Mouse (Mus musculus) thymus, postnatal 10 days (tissue): ENCODE results near the gene Cpox.
"Not testable (repeated sequence)": the region's sequence is repeated elsewhere in the genome, so short reads cannot be mapped to it uniquely, and the experiment has no call there.

ENCODE experiments used
- DNase-seq, 2 experiments: peaks; one replicate each; pipeline ENCODE4 v3.0.0; 2021; ENCODE audit warnings: low spot score in 2 of 2

Gene Cpox

GRCm38 (mm10) chr16:58669917-58670630 lies at the start of gene Cpox:
Cpox (plus strand) TSS chr16:58670292.
- DNase-seq, result peak; percentile 58 to 61

DNA sequence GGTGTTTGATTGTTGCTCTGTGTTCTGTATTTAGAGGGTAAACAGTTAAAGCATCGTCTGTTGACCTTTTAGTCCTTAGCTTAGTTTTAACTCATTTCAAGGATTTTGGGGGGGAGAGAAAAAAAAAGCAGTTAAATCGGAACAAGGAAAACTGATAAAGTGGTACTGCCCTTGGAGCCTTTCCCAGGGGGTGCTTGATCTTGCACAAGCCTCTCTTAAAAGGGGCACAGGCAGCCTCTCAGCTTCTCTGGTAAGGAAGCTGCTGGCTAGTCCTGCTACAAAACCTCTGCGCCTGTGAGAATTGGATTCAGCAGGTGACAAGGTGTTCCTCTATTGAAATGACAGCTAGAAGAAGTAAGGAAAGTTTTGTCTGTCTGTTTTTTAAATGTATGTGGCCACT lies 47.7 kb upstream of the Cpox start:
- DNase-seq, result no peak

- no peak for DNase-seq
These were observed 47.0 kb upstream of the Cpox start for GRCm38 (mm10) chr16:58623114-58623513.

- no peak for DNase-seq
These were observed 46.1 kb upstream of the Cpox start for GRCm38 (mm10) chr16:58623944-58624343.

- no peak for DNase-seq
These were observed 42.3 kb upstream of the Cpox start for GRCm38 (mm10) chr16:58627597-58628335.

DNA sequence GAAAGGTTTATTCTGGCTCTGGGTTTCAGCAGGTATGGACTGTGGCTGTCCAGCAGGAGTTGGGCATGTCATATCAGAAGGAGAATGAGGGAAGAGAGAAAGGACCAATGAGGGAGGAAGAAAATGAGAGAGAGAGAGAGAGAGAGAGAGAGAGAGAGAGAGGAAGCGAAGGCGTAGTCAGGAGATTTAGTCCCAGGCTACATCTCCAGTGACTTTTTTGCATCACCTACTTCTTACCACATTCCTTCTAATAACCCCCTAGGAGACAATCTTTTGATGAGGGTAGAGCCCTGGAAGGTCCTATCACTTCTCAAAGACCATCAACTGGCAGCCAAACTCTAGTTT lies 41.8 kb upstream of the Cpox start:
- no peak for DNase-seq

GRCm38 (mm10) chr16:58628968-58629367 lies 41.1 kb upstream of the Cpox start:
- DNase-seq, result no peak

DNA sequence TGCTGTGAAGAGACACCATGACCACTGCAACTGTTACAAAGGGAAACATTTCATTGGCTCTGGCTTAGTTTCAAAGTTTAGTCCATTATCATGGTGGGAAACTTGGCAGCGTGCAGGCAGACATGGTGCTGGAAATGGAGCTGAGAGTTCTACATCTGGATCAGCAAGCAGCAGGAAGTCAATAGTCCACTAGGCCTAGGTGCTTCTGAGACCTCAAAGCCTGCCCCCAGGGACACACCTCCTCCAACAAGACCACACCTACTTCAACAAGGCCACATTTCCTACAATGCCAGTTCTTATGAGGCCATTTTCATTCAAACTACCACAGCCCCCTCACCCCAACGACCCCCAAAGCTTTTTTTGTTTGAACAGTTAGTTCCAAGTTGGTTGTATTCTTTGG lies 40.4 kb upstream of the Cpox start:
- DNase-seq, result no peak

DNA sequence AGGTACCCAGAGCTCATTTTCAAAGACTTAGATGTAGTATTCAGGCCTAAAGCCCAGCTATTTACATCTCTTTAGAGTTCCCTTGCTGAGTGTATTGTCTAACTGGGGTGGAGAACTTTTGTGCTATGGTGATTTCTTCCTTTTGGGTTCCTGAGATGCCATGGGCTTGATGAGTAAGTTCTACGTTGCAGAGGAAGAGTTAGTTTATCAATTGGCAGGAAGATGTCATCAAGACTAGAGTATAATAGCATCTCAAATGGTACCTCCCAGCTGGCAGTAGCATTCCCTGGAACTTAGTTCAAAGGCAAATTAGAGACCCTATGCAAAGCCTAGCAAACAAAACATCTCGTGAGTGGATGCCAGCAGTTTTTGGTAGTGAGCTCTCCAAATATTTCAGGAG lies 34.2 kb upstream of the Cpox start:
- DNase-seq, result no peak

DNA sequence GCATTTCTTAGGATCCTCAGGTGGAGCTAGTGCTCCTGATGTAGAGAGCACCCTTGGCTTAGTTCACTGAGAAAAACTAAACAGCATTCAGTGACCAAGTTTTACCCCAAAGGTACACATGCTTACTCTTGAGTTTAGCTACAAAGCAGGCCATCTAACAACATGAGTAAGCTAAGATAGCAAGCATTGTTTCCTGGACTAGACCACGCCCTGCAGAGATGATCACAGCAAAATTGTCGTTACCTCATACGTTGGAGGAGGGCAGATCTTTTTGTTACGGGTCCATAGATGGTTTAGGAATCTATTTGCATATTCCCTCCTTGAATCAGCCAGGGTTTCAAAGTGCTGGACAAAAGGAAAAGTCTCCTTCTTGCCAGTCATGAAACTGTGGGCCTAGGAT lies 32.6 kb upstream of the Cpox start:
- DNase-seq, result no peak

DNA sequence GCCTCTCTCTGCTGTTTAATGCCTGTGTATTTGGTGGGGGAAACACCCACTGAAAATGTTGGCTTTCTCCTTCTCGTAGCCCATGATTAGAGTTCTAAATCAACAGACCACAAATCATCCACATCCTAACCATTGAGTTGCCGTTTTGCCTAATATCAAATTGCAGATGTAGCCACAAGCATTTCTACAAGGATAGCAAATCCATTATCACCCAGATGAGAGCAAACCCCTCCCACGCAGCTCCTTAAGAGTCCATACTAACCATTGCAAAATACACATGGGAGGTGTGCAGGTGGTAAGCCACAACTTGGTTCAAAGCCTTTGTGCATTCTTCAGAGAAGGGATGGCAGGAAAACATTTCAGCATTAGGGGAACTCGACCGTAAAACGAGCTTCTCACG lies 32.1 kb upstream of the Cpox start:
- DNase-seq, result no peak

DNA sequence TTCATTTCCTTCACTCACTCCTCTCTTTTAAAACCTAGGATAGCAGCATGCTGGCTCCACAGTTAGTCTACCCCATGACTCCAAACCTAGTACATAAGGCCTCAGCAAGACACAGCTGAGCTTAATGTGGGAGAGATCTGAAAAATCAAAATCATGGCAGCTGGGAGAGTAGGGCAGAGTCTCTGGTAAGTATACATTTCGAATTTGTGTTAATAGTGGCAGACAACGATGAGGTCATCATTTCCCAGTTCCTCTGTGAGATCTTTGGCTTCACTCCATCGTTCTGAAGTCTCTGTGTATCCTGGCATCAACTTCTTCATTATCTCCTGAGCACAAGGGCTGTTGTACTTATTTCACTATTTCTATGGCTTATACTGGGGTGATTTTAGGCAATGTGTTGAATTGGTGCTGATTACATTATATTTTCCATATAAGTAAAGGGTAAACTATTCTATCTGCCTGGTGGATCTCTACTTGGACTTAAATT lies 31.4 kb upstream of the Cpox start, which contains the start of gene E330017A01Rik:
Gene E330017A01Rik (minus strand): TSS at position 51 of the 487 bp plus-strand sequence.
- DNase-seq, result no peak

DNA sequence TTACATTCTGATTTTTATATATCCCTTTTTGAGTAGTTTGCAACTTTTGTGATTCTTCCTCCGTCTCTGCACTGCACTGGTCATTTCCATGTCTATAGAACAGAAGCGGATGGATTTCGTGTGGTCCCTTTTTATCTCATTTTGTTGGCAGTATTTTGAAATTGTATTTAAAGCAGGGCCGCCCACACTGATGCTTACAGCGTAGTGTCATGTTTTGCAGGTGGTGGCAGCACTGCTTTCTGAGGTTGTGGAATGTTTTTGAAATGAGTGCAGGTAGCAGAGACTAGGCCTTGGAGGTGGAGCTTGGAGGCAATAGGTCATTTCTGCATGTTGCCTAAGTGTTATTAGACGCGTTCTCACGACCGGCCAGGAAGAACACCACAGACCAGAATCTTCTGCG lies 20.1 kb upstream of the Cpox start:
- DNase-seq, result no peak

GRCm38 (mm10) chr16:58655751-58656150 lies 14.3 kb upstream of the Cpox start:
- DNase-seq, result no peak

DNA sequence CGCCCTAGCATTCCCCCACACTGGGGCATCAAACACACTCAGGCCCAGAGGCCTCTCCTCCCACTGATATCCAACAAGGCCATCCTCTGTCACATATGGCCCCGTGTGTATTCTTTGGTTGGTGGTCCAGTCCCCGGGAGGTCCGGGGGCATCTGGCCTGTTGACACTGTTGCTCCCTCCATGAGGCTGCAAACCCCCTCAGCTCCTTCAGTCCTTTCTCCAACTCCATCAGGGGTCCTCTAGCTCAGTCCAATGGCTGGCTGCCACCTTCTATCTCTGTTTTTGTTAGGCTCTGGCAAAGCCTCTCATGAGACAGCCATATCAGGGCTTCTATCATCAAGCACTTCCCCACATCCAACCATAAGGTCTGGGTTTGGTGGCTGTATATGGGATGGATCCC lies 13.6 kb upstream of the Cpox start:
- DNase-seq, result no peak

DNA sequence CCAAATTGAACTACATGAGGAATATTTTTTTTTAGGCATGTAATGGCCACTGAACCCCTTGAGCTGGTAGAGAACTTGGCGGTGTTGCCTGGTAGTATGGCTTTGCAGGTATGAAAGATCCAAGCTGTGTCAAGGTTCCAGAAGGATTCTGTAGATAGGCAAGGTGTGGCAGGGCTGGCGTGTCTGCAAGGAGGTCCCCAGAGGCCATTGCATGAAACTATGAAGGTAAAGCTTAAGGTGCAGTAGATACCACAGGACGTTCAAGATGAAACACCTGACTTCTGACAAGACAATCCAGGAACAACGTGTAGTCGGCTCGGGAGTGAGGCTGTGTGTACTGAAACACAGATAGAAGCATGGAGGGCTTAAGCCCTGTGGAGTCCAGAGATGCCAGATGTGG lies 11.4 kb upstream of the Cpox start:
- no peak for DNase-seq

GRCm38 (mm10) chr16:58661826-58662225 lies 8.3 kb upstream of the Cpox start:
- DNase-seq, result no peak

DNA sequence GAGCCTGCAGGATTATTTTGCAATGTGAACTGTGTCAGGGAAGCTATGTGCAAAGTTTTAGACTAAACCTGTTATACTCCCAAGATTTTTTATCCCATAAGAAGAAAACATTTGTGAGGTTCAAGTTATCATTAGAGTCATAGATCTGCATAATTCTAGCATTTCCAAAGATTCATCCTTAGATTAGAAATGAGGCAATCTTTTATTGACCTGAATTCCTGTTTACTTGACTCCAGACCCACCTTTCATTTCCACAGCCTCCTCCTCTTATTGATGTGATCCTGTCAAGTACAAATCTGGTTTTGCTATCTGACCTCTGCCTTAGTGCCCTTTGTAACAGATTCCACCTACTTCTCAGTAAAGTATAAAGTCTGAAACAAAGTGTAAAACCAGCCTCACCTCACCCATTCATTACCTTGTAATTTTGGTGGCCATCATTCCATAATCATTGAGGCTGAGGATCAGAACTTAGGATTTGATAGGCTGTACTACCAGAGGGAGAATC lies 7.8 kb upstream of the Cpox start:
- DNase-seq, result no peak

DNA sequence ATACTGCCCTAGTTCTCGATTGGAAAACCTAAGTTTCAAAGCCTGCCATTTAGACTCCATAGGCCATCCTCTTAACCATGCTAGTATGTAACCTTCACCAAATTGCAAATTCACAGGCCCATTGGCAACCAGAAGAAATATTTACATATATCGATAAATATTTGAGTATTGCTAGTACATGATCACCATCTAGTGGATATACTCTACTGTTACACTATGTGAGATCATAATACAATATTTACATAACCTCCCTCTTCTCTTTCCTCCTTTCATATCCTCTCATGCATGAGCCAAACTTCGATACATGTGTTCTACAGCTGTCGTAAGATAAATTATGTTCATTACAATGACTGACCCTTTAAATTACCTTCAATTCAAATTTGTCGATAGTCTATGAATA lies 7.1 kb upstream of the Cpox start:
- DNase-seq, result no peak

GRCm38 (mm10) chr16:58663816-58664215 lies 6.3 kb upstream of the Cpox start:
- DNase-seq, result no peak

DNA sequence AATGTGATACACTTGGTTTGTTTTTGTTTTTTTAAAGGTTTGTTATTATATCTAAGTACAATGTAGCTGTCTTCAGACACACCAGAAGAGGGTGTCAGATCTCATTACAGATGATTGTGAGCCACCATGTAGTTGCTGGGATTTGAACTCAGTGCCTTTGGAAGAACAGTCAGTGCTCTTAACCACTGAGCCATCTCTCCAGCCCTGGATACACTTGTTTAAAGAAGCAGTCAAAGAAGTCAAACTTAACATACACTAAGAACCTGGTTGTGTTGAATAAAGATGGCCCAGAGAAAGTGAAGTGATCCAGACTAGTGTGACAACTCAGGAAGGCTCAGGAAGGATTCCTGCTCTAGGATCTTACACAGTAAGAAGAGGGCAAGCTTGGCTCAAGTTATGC lies 5.0 kb upstream of the Cpox start:
- DNase-seq, result not testable (repeated sequence)

- DNase-seq, result not testable (repeated sequence)
These were observed 3.4 kb upstream of the Cpox start for GRCm38 (mm10) chr16:58666681-58667080.

- DNase-seq, result no peak
These were observed 1.5 kb upstream of the Cpox start for GRCm38 (mm10) chr16:58668586-58668985.
